In the genomic region with DNA sequence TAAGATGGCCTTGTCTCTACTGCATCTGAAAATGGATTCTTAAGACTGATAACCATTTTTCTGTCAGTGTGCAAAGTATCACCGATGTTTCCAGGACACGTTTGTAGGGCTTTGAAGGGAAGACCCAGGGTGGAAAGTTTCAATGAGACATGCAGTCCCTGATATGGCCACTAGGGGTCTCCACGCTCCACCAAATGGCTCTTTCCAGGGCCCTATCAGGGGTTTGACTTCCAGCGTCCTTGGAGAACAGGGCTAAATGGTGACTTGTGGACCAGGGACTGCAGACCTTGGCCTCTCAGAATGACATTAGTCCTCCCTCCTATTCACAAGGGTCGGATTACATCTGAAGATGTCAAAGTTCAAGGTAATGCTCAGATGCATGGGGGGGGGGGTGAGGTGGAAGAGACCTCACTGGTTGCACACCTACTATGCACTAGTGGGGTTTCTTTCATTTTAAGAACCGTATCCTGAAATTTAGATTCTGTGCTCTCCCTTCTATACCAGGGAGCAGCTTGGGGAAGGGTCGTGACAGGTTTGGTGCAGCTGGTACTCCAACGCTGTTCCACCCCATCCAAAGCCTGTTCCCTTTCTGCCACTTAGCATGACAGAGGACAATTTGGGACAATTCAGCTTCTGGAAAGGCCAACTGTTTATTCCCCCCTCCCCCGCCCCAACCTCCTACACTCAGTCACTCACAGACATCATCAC, we compare ENCODE assay signal across 8 mouse cellular contexts. TPM values are rescaled to one million over a fixed set of nuclear protein-coding genes. Genes with fewer than 3 reads are reported as not detected.
DNase-seq lines count a peak whose midpoint lies in the region; ATAC-seq lines count a peak whose summit lies in the region.

No protein-coding gene starts in this region.

- DNase-seq in urinary bladder, adult 18-20 months (ENCODE audit: low spot score in 2 of 2), result peak; percentile 22 to 49
- DNase-seq in urinary bladder, adult 2 months (ENCODE audit: low spot score), result no peak
- peak; percentile 73 to 80 for DNase-seq in cerebellum, postnatal 25 days
- peak; percentile 68 to 75 for DNase-seq in frontal cortex, postnatal 25 days (ENCODE audit: low spot score in 2 of 2)
- peak; percentile 28 for DNase-seq in kidney, adult 11 months
- peak; percentile 52 to 67 for DNase-seq in left cerebral cortex, postnatal 36 days (ENCODE audit: low spot score in 2 of 2)

- H3K9ac ChIP-seq in midbrain, embryonic 16.5 days (ENCODE audit: low read depth, low read length), result no peak overlapping the region
- H3K9ac ChIP-seq in stomach, embryonic 14.5 days (replicated peaks; ENCODE audit: low read depth, low read length), result no peak overlapping the region

- no peaks in the 10 kb centered on the region for H3K9me3 ChIP-seq in midbrain, embryonic 16.5 days (replicated peaks; ENCODE audit: control insufficient read depth, low read length, poor library complexity, severe bottlenecking)
- H3K9me3 ChIP-seq in stomach, embryonic 14.5 days (ENCODE audit: control insufficient read depth, low read depth, low read length), result no peaks in the 10 kb centered on the region

- H3K4me2 ChIP-seq in midbrain, embryonic 16.5 days (ENCODE audit: low read length), result no peak overlapping the region
- no peak overlapping the region for H3K4me2 ChIP-seq in stomach, embryonic 14.5 days (replicated peaks; ENCODE audit: low read depth, low read length)

- H3K4me1 ChIP-seq in midbrain, embryonic 16.5 days (ENCODE audit: control insufficient read depth, insufficient read depth, low read length), result no peaks in the 10 kb centered on the region
- no peaks in the 10 kb centered on the region for H3K4me1 ChIP-seq in stomach, embryonic 14.5 days (ENCODE audit: control insufficient read depth, insufficient read depth, low read length)

- no peak overlapping the region for H3K27ac ChIP-seq in midbrain, embryonic 16.5 days (ENCODE audit: low read length)
- H3K27ac ChIP-seq in stomach, embryonic 14.5 days (ENCODE audit: low read length), result no peak overlapping the region

- H3K27me3 ChIP-seq in midbrain, embryonic 16.5 days (ENCODE audit: control insufficient read depth, insufficient read depth, low read depth, low read length), result peaks cover 3% of the 10 kb centered on the region
- no peaks in the 10 kb centered on the region for H3K27me3 ChIP-seq in stomach, embryonic 14.5 days (ENCODE audit: control insufficient read depth, insufficient read depth, low read length)

- H3K4me3 ChIP-seq in midbrain, embryonic 16.5 days (ENCODE audit: low read depth, low read length), result no peak overlapping the region
- no peak overlapping the region for H3K4me3 ChIP-seq in stomach, embryonic 14.5 days (ENCODE audit: low read depth, low read length)

- no peaks in the 10 kb centered on the region for H3K36me3 ChIP-seq in midbrain, embryonic 16.5 days (ENCODE audit: control insufficient read depth, insufficient read depth, low read length)
- no peaks in the 10 kb centered on the region for H3K36me3 ChIP-seq in stomach, embryonic 14.5 days (ENCODE audit: control insufficient read depth, insufficient read depth, low read length)

- WGBS in midbrain, embryonic 16.5 days, result 37% methylated on average over 9 of the region's 9 CpGs
- 38% methylated on average over 9 of the region's 9 CpGs for WGBS in stomach, embryonic 14.5 days

- intact Hi-C loops in left cerebral cortex, postnatal 36 days (cut with DNase I), result loop anchor here (2.0 to 5.0 kb wide), 2 partner anchors 104 to 153 kb away; no protein-coding TSS in a partner anchor

- ATAC-seq in midbrain, embryonic 16.5 days, result peak; percentile 81
- 0 out of 2 replicates have a peak, but pooled peaks have one; percentile 70 for ATAC-seq in stomach, embryonic 14.5 days (ENCODE audit: insufficient number of reproducible peaks, insufficient read depth, low FRiP score, low read depth)

RNA-seq across cellular contexts. Expression of gene Dagla, which starts 29.0 kb away (rescaled TPM):
- polyA plus RNA-seq in urinary bladder, adult 2 months (2012; rRNA removed), result 5.5 and 6.4 TPM in 2 replicates
- total RNA-seq in left cerebral cortex, postnatal 36 days (2021), result 10 to 100 TPM; 92.4 to 94.3 TPM
- polyA plus RNA-seq in midbrain, embryonic 16.5 days (2015; fragmentation: Nextera tagmentation; extraction: Ambion mirVana), result 11.8 and 14.1 TPM in 2 replicates
- polyA plus RNA-seq in stomach, embryonic 14.5 days (2014; fragmentation: Nextera tagmentation; extraction: Ambion mirVana), result 2.9 and 3.5 TPM in 2 replicates

RNA-seq across cellular contexts. Expression of gene Syt7, which starts 55.2 kb away (rescaled TPM):
- polyA plus RNA-seq in urinary bladder, adult 2 months (2012; rRNA removed), result 1.2 TPM in 2 replicates
- 100 to 1,000 TPM; 331 to 365 TPM for total RNA-seq in left cerebral cortex, postnatal 36 days (2021)
- 13.6 and 15.5 TPM in 2 replicates for polyA plus RNA-seq in midbrain, embryonic 16.5 days (2015; fragmentation: Nextera tagmentation; extraction: Ambion mirVana)
- 1.2 and 1.6 TPM in 2 replicates for polyA plus RNA-seq in stomach, embryonic 14.5 days (2014; fragmentation: Nextera tagmentation; extraction: Ambion mirVana)
